Mouse (Mus musculus) midbrain, postnatal 0 days (tissue): ENCODE measurements around the gene Scnn1b. TPM values are rescaled to one million over a fixed set of nuclear protein-coding genes. Genes with fewer than 3 reads are reported as not detected.

Source experiments
- ATAC-seq: fragments of 200-750 bp; cut with Nextera tagmentation; 2 replicates; pipeline ENCODE4 v1.8.0; 2017; ENCODE audit warnings: moderate number of reproducible peaks, mild to moderate bottlenecking, moderate TSS enrichment, moderate library complexity; ENCODE audit not compliant: low FRiP score
- DNase-seq: peaks from one replicate; pipeline ENCODE4 v3.0.0-alpha.2; 2015; ENCODE audit warnings: low spot score
- H3K27ac ChIP-seq: fragments of 300-500 bp; sonication (generic); 2 replicates; pipeline ENCODE4 v1.5.1; 2014; ENCODE audit warnings: low read depth, mild to moderate bottlenecking, low read length, mixed read lengths
- H3K27me3 ChIP-seq: fragments of 300-500 bp; sonication (generic); 2 replicates; pipeline ENCODE4 v1.6.1; 2014; ENCODE audit warnings: low read length, control low read depth, mixed read lengths; ENCODE audit not compliant: insufficient read depth
- H3K36me3 ChIP-seq: fragments of 300-500 bp; sonication (generic); 2 replicates; pipeline ENCODE4 v1.6.1; 2014; ENCODE audit warnings: low read length, control low read depth, mixed read lengths; ENCODE audit not compliant: insufficient read depth
- H3K4me1 ChIP-seq: fragments of 300-500 bp; sonication (generic); 2 replicates; pipeline ENCODE4 v1.6.1; 2014; ENCODE audit warnings: mild to moderate bottlenecking, control low read depth, antibody characterized with exemption, low read length, mixed read lengths; ENCODE audit not compliant: insufficient read depth
- H3K4me2 ChIP-seq: fragments of 300-500 bp; sonication (generic); 2 replicates; pipeline ENCODE4 v1.6.1; 2014; ENCODE audit warnings: low read depth, mild to moderate bottlenecking, low read length, mixed read lengths; ENCODE audit not compliant: poor library complexity, severe bottlenecking
- H3K4me3 ChIP-seq: fragments of 300-500 bp; sonication (generic); 2 replicates; pipeline ENCODE4 v1.5.1; 2014; ENCODE audit warnings: low read depth, mild to moderate bottlenecking, low read length, moderate library complexity
- H3K9ac ChIP-seq: fragments of 300-500 bp; sonication (generic); replicated peaks from 2 replicates; pipeline ENCODE4 v1.6.1; 2014; ENCODE audit warnings: mild to moderate bottlenecking, low read length, moderate library complexity, mixed read lengths; ENCODE audit not compliant: poor library complexity, severe bottlenecking
- H3K9me3 ChIP-seq: fragments of 300-500 bp; sonication (generic); 2 replicates; pipeline ENCODE4 v1.6.1; 2016; ENCODE audit warnings: low read length, control low read depth
- CTCF ChIP-seq: IDR thresholded peaks from 2 replicates; pipeline ENCODE4 v1.5.1; 2016; ENCODE audit warnings: antibody characterized with exemption, mild to moderate bottlenecking
- WGBS: fragments of 180-500 bp; shearing (Covaris S2); extraction: QIAGEN DNeasy Blood & Tissue Kit; methylation state at CpG from one replicate; pipeline ENCODE4 v1.1.7; 2014; 5-methylcytosine and 5-hydroxymethylcytosine counted together
- polyA plus RNA-seq: library from polyadenylated mRNA; unstranded; fragments of >200 nt; fragmentation: Nextera tagmentation; extraction: Ambion mirVana; gene quantifications from 2 replicates; pipeline ENCODE4 v1.2.1, GENCODE M21; 2015
- total RNA-seq: library from RNA; depleted of rRNA; stranded (reverse); fragments of >200 nt; gene quantifications from 2 replicates; pipeline ENCODE4 v1.2.3, GENCODE M21; 2014

Gene Scnn1b
- total and polyA plus RNA-seq, 2 experiments from 2014 or later: 0.47 to 0.60 TPM

- H3K4me1 ChIP-seq: no peaks in the 10 kb centered on the region
- H3K27me3 ChIP-seq: no peaks in the 10 kb centered on the region
- DNase-seq (peak; percentile 45), ATAC-seq (no peak)
- H3K36me3 ChIP-seq: peaks cover 11% of the 10 kb centered on the region; the same call in 1 of the 2 replicates
- H3K9me3 ChIP-seq: no peaks in the 10 kb centered on the region
- WGBS: 81% methylated on average over 8 of the region's 8 CpGs
- H3K4me2 ChIP-seq: no peak overlapping the region
- no peak overlapping the region for H3K27ac ChIP-seq
- H3K9ac ChIP-seq: no peak overlapping the region
- no peak for TF ChIP-seq CTCF
- no peak overlapping the region for H3K4me3 ChIP-seq
Observed at GRCm38 (mm10) chr7:121938124-121938891, 73.5 kb downstream of the Scnn1b start.

GRCm38 (mm10) chr7:121939244-121939643, 74.4 kb downstream of the Scnn1b start:
- Histone ChIP-seq H3K4me3 (no peak overlapping the region), H3K36me3 (peaks cover 11% of the 10 kb centered on the region; the same call in 1 of the 2 replicates), H3K9ac (no peak overlapping the region), H3K27ac (no peak overlapping the region), H3K9me3 (no peaks in the 10 kb centered on the region), H3K4me2 (no peak overlapping the region), H3K27me3 (no peaks in the 10 kb centered on the region), H3K4me1 (no peaks in the 10 kb centered on the region)
- TF ChIP-seq CTCF: no peak
- 59% methylated on average over 6 of the region's 6 CpGs for WGBS
- no peak for DNase-seq
- no peak for ATAC-seq

- H3K27ac ChIP-seq: no peak overlapping the region
- peaks cover 11% of the 10 kb centered on the region; the same call in 1 of the 2 replicates for H3K36me3 ChIP-seq
Observed at GRCm38 (mm10) chr7:121939729-121940128, 74.9 kb downstream of the Scnn1b start.

GRCm38 (mm10) chr7:121941016-121941415, 76.2 kb downstream of the Scnn1b start:
- no peak for DNase-seq
- WGBS: 79% methylated on average over 3 of the region's 3 CpGs
- Histone ChIP-seq H3K27me3 (no peaks in the 10 kb centered on the region), H3K4me3 (no peak overlapping the region), H3K9me3 (no peaks in the 10 kb centered on the region), H3K36me3 (peaks cover 5% of the 10 kb centered on the region; the same call in 1 of the 2 replicates), H3K4me2 (no peak overlapping the region), H3K4me1 (no peaks in the 10 kb centered on the region), H3K27ac (no peak overlapping the region), H3K9ac (no peak overlapping the region)
- no peak for ATAC-seq
- no peak for TF ChIP-seq CTCF

More at GRCm38 (mm10) chr7:121939729-121940128, 74.9 kb downstream of the Scnn1b start:
- H3K9me3 ChIP-seq: no peaks in the 10 kb centered on the region
- no peak overlapping the region for H3K4me2 ChIP-seq
- no peaks in the 10 kb centered on the region for H3K4me1 ChIP-seq
- H3K27me3 ChIP-seq: no peaks in the 10 kb centered on the region
- ATAC-seq (peak; percentile 65; the same call in 1 of the 2 replicates), DNase-seq (peak; percentile 86)
- TF ChIP-seq CTCF: no peak
- 39% methylated on average over 4 of the region's 4 CpGs for WGBS
- H3K9ac ChIP-seq: no peak overlapping the region
- no peak overlapping the region for H3K4me3 ChIP-seq

- no peak for ATAC-seq
Observed at GRCm38 (mm10) chr7:121941640-121942039, 76.8 kb downstream of the Scnn1b start.

GRCm38 (mm10) chr7:121942371-121942770, 77.5 kb downstream of the Scnn1b start:
- H3K9me3 ChIP-seq: no peaks in the 10 kb centered on the region
- no peak overlapping the region for H3K4me2 ChIP-seq
- no peak for TF ChIP-seq CTCF
- ATAC-seq: no peak
- H3K27me3 ChIP-seq: no peaks in the 10 kb centered on the region
- no peaks in the 10 kb centered on the region for H3K4me1 ChIP-seq
- H3K27ac ChIP-seq: no peak overlapping the region
- no peak overlapping the region for H3K4me3 ChIP-seq
- DNase-seq: no peak
- peaks cover 5% of the 10 kb centered on the region; the same call in 1 of the 2 replicates for H3K36me3 ChIP-seq
- no peak overlapping the region for H3K9ac ChIP-seq
- WGBS: 97% methylated on average over 2 of the region's 2 CpGs

More at GRCm38 (mm10) chr7:121941640-121942039, 76.8 kb downstream of the Scnn1b start:
- no peak for DNase-seq
- Histone ChIP-seq H3K4me3 (no peak overlapping the region), H3K9me3 (no peaks in the 10 kb centered on the region), H3K36me3 (peaks cover 5% of the 10 kb centered on the region; the same call in 1 of the 2 replicates), H3K9ac (no peak overlapping the region), H3K27me3 (no peaks in the 10 kb centered on the region), H3K4me2 (no peak overlapping the region), H3K27ac (no peak overlapping the region), H3K4me1 (no peaks in the 10 kb centered on the region)
- 84% methylated on average over 3 of the region's 3 CpGs for WGBS
- TF ChIP-seq CTCF: no peak
